In genomic region chr3:126692797-126693196, GRCm38 (mm10) we compare ENCODE assay signal across 8 mouse cellular contexts.
DNase-seq lines count a peak whose midpoint lies in the region; ATAC-seq and TF ChIP-seq lines count a peak whose summit lies in the region.

No protein-coding gene starts in this region.

- H3K9me3 ChIP-seq in megakaryocyte, embryonic 14.5 days: no peaks in the 10 kb centered on the region

- ATAC-seq in megakaryocyte, adult 5-6 weeks (ENCODE audit: poor library complexity, severe bottlenecking): no peak
- ATAC-seq in inflammation-experienced regulatory T-cells, adult 6 months: peak; percentile 4
- 0 out of 2 replicates have a peak, but pooled peaks have one; percentile 2 for ATAC-seq in megakaryocyte progenitor cell, adult 5-6 weeks (replicated peaks; ENCODE audit: poor library complexity)

- TF ChIP-seq CTCF in gastrocnemius, adult 2 months (IDR thresholded peaks at IDR 0.05): no peak

- DNase-seq in gastrocnemius, adult 2 months: peak; percentile 25
- no peak for DNase-seq in gastrocnemius, postnatal 10 days
- no peak for DNase-seq in layer of hippocampus, postnatal 14 days (ENCODE audit: low spot score in 2 of 2)
- DNase-seq in yolk sac, embryonic 10.5 days (ENCODE audit: low spot score): no peak

- H3K27ac ChIP-seq in gastrocnemius, adult 2 months: peak overlapping the region; percentile 83

- H3K4me1 ChIP-seq in megakaryocyte, embryonic 14.5 days: peaks cover 35% of the 10 kb centered on the region

- no peaks in the 10 kb centered on the region for H3K27me3 ChIP-seq in megakaryocyte, embryonic 14.5 days (replicated peaks)

- H3K36me3 ChIP-seq in megakaryocyte, embryonic 14.5 days (replicated peaks; ENCODE audit: low read length): no peaks in the 10 kb centered on the region

- intact Hi-C loops in gastrocnemius, adult 2 months (cut with DNase I): no loop called here

- peak overlapping the region; percentile 67 for H3K4me3 ChIP-seq in gastrocnemius, adult 2 months
- peak overlapping the region; percentile 89 for H3K4me3 ChIP-seq in megakaryocyte, embryonic 14.5 days (replicated peaks)
